Mouse (Mus musculus): Measurements from ENCODE around the gene Cdk18. TPM values are rescaled to one million over a fixed set of nuclear protein-coding genes. Genes with fewer than 3 reads are reported as not detected.

Cdk18 gene
- polyA plus RNA-seq, 1 experiment: 69.3 TPM

DNA sequence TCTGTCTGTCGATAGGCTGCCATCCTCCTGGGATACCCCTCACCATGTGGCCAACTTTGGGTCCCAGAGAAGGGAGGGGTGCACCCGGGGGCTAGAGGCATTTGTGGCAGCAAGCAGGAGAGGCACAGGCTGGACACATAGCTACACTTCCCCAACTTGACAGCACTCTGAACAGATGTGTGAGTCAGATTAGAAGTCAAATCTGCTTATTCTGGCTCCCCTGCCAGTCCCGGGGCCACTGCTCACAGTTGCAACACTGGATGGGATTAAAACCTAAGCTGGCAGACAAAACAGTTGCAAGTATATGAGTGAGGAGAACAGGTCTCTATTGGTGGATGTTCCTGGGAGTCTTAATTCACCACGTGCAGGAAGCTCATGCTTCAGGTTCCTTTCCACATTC lies 39.7 kb downstream of the Cdk18 start:
- 80% methylated on average over 4 of the region's 4 CpGs for WGBS
- Histone ChIP-seq H3K4me1 (ENCODE audit: control insufficient read depth, insufficient read depth, low read length) (no peaks in the 10 kb centered on the region), H3K27ac (ENCODE audit: insufficient read depth, low read depth, low read length) (no peak overlapping the region), H3K36me3 (ENCODE audit: control insufficient read depth, insufficient read depth, low read length) (no peaks in the 10 kb centered on the region), H3K27me3 (replicated peaks; ENCODE audit: control insufficient read depth, insufficient read depth, low read length) (no peaks in the 10 kb centered on the region), H3K4me3 (ENCODE audit: insufficient read depth, low read depth, low read length) (no peak overlapping the region)
- TF ChIP-seq POLR2A (IDR thresholded peaks at IDR 0.05; ENCODE audit: low read depth, low read length): no peak
- no peak for TF ChIP-seq CTCF (conservative IDR thresholded peaks at IDR 0.05; ENCODE audit: insufficient read depth, insufficient read length, low read depth, low read length)
- DNase-seq: no peak

DNA sequence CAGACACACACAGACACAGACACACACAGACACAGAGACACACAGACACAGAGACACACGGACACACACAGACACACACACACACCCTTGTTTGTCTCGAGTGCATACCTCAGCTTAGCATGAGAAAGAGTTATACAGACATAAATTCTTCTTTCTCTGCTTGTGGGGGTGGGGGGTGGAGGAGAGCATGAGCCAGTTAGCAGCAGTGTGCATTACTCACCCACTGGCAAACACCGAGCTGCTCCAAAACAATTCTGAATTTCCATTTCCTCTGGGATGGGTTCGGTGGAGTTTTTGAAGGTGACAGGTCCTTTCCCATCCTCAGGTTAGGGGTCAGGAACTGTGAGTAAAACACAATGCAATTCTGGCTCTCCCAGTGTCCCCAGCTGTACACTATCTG lies 40.5 kb downstream of the Cdk18 start:
- DNase-seq: no peak
- Histone ChIP-seq H3K27me3 (replicated peaks; ENCODE audit: control insufficient read depth, insufficient read depth, low read length) (no peaks in the 10 kb centered on the region), H3K36me3 (ENCODE audit: control insufficient read depth, insufficient read depth, low read length) (no peaks in the 10 kb centered on the region), H3K27ac (ENCODE audit: insufficient read depth, low read depth, low read length) (no peak overlapping the region), H3K4me3 (ENCODE audit: insufficient read depth, low read depth, low read length) (no peak overlapping the region), H3K4me1 (ENCODE audit: control insufficient read depth, insufficient read depth, low read length) (no peaks in the 10 kb centered on the region)
- TF ChIP-seq POLR2A (IDR thresholded peaks at IDR 0.05; ENCODE audit: low read depth, low read length): no peak
- TF ChIP-seq CTCF (conservative IDR thresholded peaks at IDR 0.05; ENCODE audit: insufficient read depth, insufficient read length, low read depth, low read length): no peak
- WGBS: 60% methylated on average over 4 of the region's 4 CpGs

DNA sequence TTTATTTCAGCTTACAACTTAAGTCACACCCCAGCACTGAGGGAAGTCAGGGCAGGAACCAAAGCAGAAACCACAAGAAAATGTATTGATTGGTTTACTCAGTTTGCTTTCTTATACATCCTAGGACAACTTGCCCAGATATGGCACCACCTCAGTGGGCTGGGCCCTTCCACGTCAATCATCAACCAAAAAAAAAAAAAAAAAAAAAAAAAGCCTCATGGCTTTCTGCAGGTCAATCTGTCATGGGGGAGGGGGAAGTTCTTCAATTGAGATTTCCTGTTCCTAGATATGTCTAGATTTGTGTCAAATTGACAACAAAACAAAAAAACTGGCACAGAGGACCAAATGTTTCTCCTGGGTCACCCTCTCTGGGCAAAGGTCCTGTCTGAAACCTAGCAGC lies 41.4 kb downstream of the Cdk18 start:
- no peak for TF ChIP-seq CTCF (conservative IDR thresholded peaks at IDR 0.05; ENCODE audit: insufficient read depth, insufficient read length, low read depth, low read length)
- no peak for TF ChIP-seq POLR2A (IDR thresholded peaks at IDR 0.05; ENCODE audit: low read depth, low read length)
- no peak for DNase-seq
- Histone ChIP-seq H3K4me1 (ENCODE audit: control insufficient read depth, insufficient read depth, low read length) (no peaks in the 10 kb centered on the region), H3K27me3 (replicated peaks; ENCODE audit: control insufficient read depth, insufficient read depth, low read length) (no peaks in the 10 kb centered on the region), H3K4me3 (ENCODE audit: insufficient read depth, low read depth, low read length) (no peak overlapping the region), H3K27ac (ENCODE audit: insufficient read depth, low read depth, low read length) (no peak overlapping the region), H3K36me3 (ENCODE audit: control insufficient read depth, insufficient read depth, low read length) (no peaks in the 10 kb centered on the region)
- 23% methylated on average over 1 of the region's 1 CpGs for WGBS

DNA sequence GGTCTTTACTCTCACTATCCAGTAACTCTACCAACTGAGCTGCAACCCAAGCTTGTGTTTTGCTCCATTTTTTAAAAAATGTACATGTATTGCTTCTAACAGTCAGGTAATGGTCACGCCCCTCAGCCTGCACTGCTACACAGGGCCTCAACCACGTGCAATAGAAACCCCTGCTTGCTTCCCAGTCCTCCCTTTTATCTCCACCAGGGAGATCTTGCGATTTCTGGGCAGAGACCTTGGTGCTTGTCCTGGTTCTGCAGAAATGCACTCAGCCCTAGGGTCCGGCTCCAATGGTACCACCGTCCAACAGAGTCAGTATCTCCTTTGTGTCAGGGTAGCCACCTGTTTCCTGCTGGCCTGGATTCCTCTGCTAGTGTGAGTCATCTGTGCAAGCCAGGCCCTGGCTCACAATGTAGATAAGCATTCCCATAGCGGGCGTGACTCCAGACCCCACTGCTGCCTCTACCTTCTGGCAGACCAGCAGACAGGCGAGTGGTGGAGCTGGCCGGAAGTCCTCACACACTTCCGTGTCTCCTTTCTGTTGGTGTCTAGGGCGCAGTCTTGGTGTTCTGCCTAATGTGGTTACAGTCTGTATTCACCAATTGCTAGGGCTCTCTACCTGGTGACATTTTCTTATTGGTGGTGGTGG lies 44.0 kb downstream of the Cdk18 start:
- WGBS: 71% methylated on average over 11 of the region's 11 CpGs

DNA sequence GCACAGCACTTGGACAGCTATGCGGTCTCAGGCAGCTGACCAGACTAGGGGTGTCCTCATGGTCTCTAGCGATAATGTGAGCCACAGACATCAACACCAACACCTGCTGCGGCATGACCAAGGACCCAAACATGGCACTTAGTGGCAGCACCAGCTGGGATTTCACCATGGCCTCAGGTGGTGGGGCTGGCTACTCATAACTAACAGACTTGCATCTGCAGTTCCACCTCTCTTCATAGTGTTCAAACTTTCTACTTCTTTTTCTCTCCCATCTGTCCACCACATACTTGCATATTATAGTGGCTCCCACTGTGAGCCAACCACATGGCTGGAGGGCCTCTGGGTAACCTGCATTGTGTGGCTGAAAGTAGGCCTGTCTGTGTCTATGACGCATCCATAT lies 46.2 kb downstream of the Cdk18 start:
- H3K4me3 ChIP-seq (ENCODE audit: insufficient read depth, low read depth, low read length): no peak overlapping the region
- TF ChIP-seq POLR2A (IDR thresholded peaks at IDR 0.05; ENCODE audit: low read depth, low read length) (no peak), CTCF (conservative IDR thresholded peaks at IDR 0.05; ENCODE audit: insufficient read depth, insufficient read length, low read depth, low read length) (no peak)
- no peaks in the 10 kb centered on the region for H3K36me3 ChIP-seq (ENCODE audit: control insufficient read depth, insufficient read depth, low read length)
- no peaks in the 10 kb centered on the region for H3K27me3 ChIP-seq (replicated peaks; ENCODE audit: control insufficient read depth, insufficient read depth, low read length)
- H3K27ac ChIP-seq (ENCODE audit: insufficient read depth, low read depth, low read length): no peak overlapping the region
- 97% methylated on average over 4 of the region's 4 CpGs for WGBS
- H3K4me1 ChIP-seq (ENCODE audit: control insufficient read depth, insufficient read depth, low read length): no peaks in the 10 kb centered on the region
- no peak for DNase-seq

More for the DNA sequence above, 44.0 kb downstream of the Cdk18 start:
- no peaks in the 10 kb centered on the region for H3K27me3 ChIP-seq (replicated peaks; ENCODE audit: control insufficient read depth, insufficient read depth, low read length)
- H3K4me3 ChIP-seq (ENCODE audit: insufficient read depth, low read depth, low read length): no peak overlapping the region
- H3K36me3 ChIP-seq (ENCODE audit: control insufficient read depth, insufficient read depth, low read length): no peaks in the 10 kb centered on the region
- DNase-seq: peak; percentile 30
- TF ChIP-seq POLR2A (IDR thresholded peaks at IDR 0.05; ENCODE audit: low read depth, low read length): no peak
- no peak for TF ChIP-seq CTCF (conservative IDR thresholded peaks at IDR 0.05; ENCODE audit: insufficient read depth, insufficient read length, low read depth, low read length)
- H3K4me1 ChIP-seq (ENCODE audit: control insufficient read depth, insufficient read depth, low read length): no peaks in the 10 kb centered on the region
- no peak overlapping the region for H3K27ac ChIP-seq (ENCODE audit: insufficient read depth, low read depth, low read length)

DNA sequence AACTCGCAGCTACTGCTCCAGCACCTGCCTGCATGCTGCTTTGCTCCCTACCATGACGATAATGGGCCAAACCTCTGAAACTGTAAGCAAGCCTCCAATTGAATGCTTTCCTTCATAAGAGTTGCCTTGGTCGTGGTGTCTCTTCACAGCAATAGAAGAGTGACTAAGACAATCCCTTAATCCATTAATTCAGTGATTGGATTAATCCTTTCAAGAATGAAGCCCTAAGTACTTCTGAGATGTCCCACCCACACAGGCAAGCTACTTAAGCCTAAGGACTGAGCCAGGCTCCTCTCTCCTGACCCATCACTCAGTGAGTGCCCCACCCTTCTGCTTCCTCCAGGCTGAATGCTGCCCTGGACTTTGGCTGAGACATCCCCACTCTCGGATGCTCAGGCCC lies 49.2 kb downstream of the Cdk18 start:
- Histone ChIP-seq H3K27me3 (replicated peaks; ENCODE audit: control insufficient read depth, insufficient read depth, low read length) (no peaks in the 10 kb centered on the region), H3K36me3 (ENCODE audit: control insufficient read depth, insufficient read depth, low read length) (no peaks in the 10 kb centered on the region), H3K4me1 (ENCODE audit: control insufficient read depth, insufficient read depth, low read length) (no peaks in the 10 kb centered on the region), H3K4me3 (ENCODE audit: insufficient read depth, low read depth, low read length) (no peak overlapping the region), H3K27ac (ENCODE audit: insufficient read depth, low read depth, low read length) (no peak overlapping the region)
- DNase-seq: no peak
- 87% methylated on average over 4 of the region's 4 CpGs for WGBS
- TF ChIP-seq CTCF (conservative IDR thresholded peaks at IDR 0.05; ENCODE audit: insufficient read depth, insufficient read length, low read depth, low read length) (no peak), POLR2A (IDR thresholded peaks at IDR 0.05; ENCODE audit: low read depth, low read length) (no peak)

DNA sequence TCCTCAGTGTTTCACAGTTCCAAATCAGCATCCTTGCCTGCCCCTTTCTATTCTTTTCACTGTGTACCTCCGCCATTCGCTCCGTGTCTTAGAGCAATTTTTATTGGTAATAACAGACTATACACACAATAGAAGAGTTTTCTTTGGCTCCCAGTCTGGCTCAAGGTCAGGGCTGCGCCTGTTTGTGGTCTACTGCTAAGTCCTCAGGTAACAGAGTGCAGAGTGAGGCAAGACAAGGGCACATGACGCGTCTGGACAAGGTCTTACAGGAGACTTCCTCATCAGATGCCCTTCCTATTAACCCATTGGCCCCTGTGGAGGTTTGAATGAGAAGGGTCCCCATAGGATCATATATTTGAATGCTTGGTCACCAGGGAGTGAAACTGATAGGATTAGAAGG lies 49.7 kb downstream of the Cdk18 start:
- Histone ChIP-seq H3K4me3 (ENCODE audit: insufficient read depth, low read depth, low read length) (no peak overlapping the region), H3K4me1 (ENCODE audit: control insufficient read depth, insufficient read depth, low read length) (no peaks in the 10 kb centered on the region), H3K27ac (ENCODE audit: insufficient read depth, low read depth, low read length) (no peak overlapping the region), H3K27me3 (replicated peaks; ENCODE audit: control insufficient read depth, insufficient read depth, low read length) (no peaks in the 10 kb centered on the region), H3K36me3 (ENCODE audit: control insufficient read depth, insufficient read depth, low read length) (no peaks in the 10 kb centered on the region)
- no peak for TF ChIP-seq CTCF (conservative IDR thresholded peaks at IDR 0.05; ENCODE audit: insufficient read depth, insufficient read length, low read depth, low read length)
- TF ChIP-seq POLR2A (IDR thresholded peaks at IDR 0.05; ENCODE audit: low read depth, low read length): no peak
- WGBS: 73% methylated on average over 6 of the region's 6 CpGs
- DNase-seq: no peak

Data from kidney, adult 2 months (tissue).